Mouse (Mus musculus) WW6 (cell line): ENCODE measurements around the gene Parp16.

ENCODE experiments used
- DNase-seq: peaks from one replicate; pipeline ENCODE4 v3.0.0-alpha.2; 2013; ENCODE audit warnings: low read depth, low spot score

Gene Parp16

DNA sequence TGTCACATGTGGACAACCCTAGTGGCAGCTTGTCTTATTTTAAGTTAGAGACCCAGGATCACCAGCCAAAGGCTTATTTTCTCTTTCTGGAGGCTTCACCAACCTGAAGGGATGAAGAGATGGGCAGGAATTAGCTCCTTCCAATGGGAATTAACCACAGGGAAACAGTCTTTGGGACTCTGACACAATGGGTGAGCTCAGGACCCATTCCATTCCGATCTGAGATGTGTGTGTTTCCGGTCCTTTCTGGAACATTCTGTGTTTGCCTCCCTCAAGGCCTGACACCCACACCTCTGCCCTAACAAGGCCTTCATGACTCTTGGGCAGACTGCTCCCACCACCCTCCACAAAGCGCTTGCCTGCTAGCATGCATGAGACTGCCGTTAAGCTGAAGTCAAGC lies at the start of gene Parp16:
Parp16 (plus strand) TSS at position 301 of the 400 bp plus-strand sequence.
- DNase-seq: no peak

DNA sequence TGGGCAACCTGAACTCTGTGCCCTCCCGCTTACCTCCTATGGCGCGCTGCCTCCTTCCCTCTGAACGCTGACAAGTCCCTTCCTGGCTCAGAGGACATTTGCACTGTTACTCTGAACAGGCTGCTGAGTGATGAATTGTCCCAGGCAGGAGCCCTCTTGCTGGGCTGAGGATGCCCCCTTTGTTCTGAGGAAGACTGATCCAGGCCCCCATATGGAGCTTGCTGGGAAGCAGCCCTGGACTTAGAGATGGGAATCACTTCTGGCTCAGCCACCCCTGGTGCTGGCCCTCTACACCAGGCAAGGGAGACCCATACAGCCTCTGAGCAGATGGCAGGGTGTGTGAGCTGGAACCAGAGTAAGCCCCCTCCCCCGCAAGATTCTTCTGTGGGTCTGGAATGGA lies 49.2 kb upstream of the Parp16 start:
- no peak for DNase-seq

DNA sequence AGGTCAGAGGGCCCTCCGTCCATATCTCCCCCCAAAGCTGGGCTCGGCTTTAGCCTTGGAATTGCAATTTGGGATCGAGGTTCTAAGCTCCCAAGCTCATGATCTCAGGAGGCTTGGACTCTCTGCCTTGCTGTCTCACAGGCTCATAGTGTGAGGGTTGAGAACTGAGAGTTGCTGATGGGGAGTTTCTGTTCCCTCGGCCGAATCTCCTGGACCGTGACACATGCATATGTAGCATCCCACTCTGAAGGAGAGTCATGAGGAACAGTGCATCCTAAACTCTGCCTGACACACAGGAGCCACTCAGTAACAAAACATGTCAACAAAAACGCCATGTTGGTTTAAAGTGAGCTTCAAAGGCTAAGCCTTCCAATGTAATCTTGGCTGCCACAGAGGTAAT lies 46.6 kb upstream of the Parp16 start:
- no peak for DNase-seq

DNA sequence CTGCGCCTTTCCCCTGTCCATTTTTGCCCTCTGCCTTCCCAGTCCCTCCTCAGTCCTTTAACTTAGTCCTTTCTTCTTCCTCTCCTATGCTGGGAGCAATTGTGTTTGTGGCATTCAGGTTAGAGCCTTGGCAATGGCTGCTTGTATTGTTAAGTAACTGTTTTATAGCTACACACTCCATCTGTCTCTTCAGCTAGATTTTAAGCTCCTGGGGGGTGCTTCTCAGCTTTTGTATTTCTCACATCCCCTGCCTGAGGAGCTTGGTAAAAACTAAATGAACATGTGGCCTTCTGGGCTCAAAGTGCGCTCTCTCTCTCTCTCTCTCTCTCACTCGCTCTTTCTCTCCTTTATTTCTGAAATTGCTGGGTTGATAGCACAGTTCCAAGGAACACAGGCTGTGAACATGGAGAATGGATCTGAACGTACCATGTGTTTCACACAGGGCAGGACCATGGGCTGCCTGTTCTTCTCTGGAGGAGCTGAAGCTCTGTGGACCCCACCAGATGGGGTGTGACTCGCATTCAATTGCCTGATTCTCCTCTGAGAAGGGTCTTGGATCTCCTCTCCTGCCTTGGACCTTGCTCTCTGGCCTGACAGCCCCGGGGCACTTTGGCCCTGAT lies 42.3 kb upstream of the Parp16 start:
- DNase-seq: no peak

DNA sequence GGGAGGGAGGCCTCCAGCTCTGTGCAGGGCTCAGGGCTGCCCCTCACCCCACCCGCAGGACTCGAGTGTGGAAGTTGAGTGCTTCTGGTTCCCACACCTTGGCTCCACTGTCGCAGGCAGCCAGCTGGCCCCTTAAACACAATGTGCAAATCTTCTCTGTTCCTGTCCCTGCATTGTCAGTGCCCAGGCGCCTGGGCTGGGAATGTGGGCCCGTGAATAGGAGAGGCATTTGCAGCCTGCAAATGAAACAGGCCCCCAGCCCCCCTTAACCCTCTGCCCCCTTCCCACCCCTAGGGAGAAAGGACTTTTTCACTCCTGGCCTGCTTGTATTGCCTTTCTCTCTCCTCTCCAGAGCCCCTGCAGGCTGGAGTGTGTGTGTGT lies 41.8 kb upstream of the Parp16 start:
- no peak for DNase-seq

DNA sequence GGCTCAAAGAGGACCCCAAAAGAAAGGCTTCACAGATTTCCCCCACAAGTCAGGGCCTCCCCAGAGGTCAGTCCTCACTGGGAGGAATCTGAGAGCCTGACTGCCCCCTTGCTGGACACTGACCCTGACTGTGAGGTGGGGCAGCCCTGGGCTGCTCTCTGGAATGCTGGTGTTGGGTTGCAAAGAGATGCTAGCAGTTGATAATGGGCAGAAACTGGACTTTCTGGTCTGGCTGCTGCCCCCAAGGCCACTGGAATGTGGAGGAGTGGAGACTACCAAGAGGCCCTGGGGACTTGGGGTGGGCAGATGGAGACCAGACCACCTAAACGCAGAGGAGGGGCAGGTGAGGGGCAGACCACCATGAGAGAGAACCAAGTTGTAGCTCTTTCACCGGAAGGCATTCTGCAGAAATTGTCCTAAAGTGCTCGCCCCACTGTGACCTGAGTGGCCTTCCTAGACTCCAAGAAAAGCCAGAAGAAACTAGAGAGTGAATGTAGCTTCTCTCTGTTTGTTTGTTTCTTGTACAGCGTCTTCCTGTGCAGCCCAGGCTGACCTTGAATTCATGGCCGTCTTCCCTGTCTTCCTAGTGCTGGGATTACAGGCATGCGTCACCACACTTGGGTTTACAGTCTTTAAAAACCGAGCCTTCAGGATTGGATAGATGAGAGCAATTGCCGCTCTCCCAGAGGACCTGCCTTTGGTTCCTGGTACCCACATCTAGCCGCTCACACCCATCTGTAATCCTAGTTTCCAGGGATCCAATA lies 40.3 kb upstream of the Parp16 start:
- no peak for DNase-seq

DNA sequence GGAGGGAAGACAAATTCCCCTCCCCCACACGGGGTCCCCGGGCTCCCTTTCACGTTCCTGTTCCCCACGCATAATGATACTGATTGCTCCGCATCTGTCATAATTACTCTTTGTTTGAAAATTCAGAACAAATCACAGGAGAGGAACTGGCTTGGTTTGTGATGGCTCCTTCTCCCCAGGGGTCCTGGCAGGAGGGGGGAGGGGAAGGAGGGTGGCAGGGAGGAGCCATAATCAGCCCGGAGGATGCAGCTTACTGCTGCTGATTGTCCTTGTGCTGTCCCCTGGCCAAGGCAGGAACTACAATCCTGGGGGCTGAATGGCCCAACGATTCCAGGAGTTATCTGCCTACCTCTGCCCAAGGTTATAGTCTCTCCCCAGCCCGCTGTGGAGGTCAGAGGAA lies 38.5 kb upstream of the Parp16 start:
- DNase-seq: no peak

DNA sequence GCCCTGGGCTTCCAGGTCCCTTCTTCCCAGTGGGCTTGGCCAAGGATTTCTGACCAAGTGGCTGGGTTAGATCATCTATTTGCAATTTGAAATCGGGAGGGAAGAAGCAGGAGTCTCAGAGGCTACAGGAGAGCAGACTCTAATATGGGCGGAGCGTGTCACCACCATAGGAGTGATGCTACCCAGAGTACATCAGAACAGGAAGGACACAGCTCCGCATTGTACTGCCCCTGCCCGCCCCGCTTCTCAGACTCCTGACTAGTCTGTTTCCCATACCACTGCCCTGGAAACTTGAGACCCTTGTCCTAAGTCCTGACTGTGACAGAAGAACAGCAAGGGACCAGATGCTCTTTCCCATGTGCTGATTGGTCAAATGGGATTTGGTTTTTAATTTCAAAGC lies 37.5 kb upstream of the Parp16 start:
- DNase-seq: no peak

DNA sequence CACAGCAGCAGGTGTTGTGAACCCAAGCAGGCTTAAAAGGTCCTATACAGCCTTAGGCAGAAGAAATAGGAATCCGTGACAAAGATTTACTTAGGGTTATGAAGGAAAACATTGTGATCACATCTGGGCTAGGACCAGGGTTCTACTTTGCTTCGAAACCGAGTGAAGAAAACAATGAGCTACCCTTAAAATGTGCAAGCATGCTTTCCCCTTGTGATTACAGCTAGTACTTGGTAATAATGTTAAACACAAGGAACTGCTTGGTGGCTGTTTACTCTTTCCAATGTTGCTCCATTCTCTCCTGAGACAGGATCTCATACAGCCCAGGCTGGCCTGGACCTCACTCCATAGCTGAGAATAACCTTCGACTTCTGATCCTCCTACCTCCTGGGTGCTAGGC lies 34.0 kb upstream of the Parp16 start:
- DNase-seq: no peak

DNA sequence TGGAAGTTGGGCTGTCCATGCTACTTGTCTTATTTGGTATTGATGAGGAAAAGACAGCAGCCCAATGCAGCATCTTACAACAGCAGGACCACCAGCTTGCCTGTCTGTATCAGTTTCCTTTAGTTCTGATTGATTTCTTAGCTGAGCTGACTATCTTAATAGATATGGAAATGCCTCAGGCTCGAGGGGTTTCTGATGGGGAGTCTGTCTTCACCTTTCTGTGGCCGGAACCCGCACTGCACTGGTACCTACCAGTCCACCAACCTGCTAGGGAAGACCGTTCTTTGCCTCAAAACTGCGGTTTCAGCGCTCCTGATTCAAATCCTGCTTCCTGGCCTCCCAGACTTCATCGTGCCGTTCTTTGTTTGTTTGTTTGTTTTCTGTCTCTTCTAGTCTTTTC lies 33.3 kb upstream of the Parp16 start:
- no peak for DNase-seq

DNA sequence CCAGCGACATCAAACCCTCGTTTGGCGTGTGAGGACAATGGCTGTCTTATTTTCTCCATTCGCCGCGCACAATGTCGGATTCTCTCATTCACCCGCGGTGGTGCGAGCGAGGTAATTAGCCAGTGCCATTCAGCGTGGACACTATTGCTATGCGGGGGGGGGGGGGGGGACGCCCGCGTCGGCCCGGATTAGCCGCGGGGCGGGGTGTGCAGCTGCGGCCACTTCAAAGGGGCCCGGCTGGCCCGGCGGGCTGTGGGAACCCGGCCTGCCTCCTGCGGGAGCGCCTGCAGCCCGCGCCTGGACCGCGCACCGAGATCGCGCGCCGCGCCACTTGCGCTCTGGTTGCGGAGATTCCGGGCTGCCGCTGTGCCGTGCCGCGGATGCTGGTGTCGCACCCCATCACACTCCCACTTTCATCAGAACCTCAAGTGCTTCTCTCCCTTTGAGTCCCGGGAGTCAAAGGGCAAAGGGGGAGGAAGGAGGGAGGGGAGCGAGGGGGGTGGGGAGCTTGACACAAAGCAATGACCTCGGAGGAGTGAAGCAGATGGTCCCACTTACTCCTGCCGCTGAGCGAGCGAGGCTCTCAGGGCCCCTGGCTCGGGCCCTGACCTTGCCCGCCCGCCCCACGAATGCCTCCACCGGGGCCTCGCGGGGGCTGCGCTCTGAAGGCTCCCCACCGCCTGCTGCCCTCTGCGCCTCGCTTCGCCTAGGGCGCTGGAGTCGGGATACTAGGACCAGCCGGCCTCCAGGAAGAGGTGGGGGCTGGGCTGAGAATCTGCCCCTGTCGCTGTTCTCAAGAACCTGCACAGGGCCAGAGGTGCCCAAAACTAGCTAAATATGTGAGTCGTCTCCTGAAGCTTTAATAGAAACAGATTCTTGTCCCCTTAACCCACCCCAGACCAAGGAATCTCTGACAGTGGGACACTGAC lies 32.2 kb upstream of the Parp16 start:
- DNase-seq: no peak

DNA sequence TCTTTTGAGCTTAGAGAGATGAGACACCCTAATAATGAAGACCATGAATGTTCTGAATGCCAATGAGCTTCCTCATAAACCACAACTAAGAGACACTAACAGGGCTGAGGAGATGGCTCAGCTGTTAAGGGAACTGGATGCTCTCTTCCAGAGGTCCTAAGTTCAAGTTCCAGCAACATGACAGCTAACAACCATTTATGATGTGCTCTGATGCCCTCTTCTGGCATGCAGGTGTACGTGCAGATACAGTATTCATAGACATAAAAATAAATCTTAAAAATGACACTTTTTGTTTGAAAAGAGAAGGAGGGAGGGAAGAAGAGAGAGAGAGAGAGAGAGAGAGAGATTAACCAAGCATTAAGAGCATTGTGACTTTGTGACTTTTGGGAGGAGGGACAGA lies 30.3 kb upstream of the Parp16 start:
- no peak for DNase-seq

DNA sequence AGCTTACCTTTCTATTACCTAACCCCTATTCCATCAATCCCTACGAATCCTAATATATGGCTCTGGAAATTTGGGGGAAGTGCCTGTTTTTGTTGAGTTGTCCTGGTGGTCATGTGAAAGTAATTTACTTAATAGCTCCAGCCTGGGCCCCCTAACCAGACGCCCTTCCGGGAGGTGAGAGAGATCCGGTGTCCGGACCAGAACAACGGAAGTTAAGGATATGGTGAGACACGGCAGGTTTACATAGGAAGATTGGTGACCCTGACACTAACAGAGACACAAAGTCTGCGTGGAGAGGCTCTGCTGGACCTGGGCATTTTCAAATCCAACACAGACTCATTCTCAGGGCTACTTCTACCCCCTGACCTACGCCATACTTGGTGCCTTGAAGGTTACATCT lies 28.8 kb upstream of the Parp16 start:
- no peak for DNase-seq

DNA sequence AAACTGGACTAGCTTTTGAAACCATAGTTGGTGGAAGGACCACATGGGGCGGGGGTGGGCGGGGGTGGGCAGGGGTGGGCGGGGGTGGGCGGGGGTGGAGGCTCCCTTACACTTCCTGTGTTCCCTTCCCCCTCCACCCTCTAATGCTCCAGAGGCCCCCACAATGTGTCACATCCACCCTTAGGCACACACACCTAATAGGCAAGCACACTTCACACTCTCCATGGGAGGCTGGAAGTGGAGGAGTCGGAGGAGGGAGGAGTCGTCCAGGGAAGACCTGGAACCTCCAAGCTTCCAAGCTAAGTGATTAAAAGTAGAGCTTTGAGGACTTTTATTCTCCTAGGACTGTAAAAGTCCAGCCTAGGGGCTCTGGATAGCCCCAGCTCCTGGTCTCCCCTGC lies 26.6 kb upstream of the Parp16 start:
- no peak for DNase-seq

DNA sequence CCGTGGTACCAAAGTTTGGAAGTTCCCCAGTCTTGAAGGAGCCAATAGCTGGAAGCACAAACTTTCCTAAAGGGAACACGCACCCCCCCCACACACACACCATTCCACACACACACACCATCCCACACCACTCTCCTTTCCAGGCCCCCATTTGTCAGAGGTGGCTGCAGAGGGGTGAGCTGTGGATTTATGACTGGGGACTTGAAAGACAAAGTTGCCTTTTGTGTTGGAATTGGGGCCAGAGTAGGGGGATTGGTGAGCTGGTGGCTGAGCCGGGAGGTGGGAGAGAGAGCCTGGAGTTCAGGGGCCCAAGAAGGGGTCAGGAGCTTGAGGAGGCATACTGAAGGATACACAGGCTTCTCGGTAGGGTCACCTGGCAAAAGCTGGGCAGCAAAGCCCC lies 26.2 kb upstream of the Parp16 start:
- no peak for DNase-seq

DNA sequence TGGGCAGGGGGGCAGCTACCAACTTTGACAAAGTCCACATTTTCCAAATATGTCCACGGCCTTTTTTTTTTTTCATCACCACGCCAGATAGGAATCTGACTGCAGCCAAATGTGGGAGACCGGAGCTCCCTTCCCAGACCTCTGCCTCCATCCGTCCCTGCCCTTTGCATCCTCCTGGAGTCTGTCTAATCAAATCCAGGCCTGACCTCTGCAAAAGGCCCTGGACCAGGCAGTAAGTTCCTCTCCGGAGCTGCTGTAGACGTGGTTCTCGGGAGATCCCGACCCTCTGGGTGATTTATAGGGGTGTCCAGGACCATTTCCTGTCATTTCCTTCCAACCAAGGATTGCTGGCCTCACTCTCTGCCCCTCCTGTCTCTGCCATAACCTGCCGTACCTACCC lies 22.5 kb upstream of the Parp16 start:
- no peak for DNase-seq

DNA sequence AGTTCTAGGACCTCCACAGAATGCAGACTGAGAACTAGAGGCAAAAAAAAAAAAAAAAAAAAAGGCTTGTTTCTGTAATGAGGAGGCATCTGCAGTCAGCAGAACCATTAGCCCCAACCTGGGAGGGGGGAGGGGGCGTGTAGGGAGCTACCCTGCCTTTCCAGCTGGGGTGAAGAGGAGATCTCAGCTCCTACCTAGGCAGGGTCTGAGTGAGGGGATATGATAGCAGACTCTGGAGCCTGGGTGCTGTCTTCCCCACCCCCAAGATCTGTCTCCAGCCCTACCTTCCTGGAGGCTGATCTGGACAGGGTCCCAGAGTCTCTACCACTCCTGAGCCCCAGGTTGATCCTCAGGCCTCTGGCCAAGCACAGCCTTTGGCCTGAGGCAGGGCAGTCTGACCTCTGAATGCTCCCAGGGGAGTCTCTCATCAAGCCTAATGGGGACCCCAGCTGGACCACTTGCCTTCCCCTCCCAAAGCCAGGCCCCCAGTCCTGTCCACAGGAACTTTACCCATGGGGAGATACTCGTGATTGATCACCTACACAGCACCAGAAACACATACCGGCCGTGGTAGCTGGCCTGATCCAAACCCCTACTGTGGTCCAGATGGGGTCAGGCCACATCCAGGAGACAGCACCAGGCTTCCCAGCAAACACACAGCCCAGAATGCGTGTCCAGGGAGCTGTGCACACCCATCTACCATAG lies 19.8 kb upstream of the Parp16 start:
- DNase-seq: no peak

DNA sequence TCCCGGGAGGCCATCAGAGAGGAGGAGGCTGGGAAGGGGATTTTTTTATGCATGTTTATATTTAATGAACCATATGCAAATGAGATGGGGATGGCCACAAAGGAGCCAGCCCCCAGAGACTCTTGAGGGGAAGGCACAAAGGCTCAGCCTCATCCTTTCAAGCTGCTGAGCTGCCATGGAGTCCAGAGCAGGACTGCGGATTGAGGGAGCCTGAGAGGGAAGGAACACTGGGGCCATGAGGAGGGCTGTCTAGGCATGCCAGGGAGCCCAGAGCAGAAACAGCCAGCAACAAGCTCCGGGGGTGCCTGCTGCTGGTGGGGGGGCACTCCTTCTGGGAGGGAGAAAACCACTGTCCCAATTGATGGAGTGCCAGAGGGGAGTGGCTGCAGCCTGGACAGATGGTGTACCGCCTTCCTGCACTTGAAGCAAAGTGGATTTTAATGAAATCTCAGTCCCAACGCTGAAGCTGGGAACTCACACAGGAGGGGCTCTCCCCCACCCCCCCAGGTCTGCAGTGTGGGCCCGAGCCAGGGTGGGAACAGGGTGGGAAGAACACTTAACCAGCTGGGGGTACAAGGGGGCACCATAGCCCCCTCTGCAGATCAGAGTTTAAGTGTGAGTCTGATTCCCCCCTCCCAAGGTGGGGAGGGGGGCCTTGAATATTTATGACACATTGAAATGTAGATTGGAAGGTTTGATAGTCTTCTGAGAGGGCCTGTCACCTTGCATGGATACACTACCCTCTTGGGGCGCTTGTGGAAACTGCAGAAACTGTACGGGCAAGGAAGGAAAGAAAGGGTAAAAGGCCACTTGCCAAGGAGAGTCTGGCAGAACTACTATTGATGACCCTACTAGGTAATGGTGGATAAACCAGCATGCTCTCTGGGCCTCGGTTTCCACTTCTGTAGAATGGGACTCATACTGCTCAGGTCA lies 18.9 kb upstream of the Parp16 start:
- no peak for DNase-seq

DNA sequence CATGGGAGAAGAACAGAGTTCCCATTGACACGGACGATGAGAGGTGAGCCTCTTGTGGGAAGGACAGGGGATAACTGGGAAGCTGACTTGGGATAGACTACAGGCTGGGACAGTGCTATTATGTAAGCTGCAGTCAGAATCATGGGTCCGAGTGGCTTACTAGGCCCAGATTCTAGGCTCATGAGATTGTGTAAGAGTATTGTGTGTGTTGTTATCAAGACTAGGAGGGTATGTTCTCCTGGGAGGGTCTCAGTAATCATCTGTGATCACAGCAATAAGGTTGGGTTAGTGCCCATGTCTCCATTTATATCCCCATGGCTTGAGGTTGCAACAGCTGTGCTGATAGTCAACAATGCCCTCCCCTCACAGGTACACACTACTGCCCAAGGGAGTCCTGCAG lies 17.7 kb upstream of the Parp16 start:
- no peak for DNase-seq

DNA sequence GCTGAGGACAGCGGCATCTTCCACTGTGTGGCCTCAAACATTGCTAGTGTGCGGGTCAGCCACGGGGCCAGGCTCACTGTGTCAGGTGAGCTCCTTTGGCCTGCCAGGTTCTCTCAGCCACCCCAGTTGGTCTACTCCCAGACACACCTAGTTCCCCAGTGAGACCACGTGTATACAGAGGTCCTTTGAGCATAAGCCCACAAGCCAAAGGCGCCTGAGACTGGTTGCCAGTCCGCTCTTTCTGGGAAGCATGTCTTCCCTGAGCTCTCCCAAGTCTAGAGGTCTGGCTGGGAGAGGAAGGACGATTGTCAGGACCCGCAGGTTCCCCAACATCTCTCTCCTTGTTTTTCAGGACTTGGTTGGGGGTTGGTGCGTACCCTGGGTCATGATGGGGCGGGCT lies 17.2 kb upstream of the Parp16 start:
- DNase-seq: no peak
